Mouse (Mus musculus): ENCODE measurements around the gene Ube2e3.

DNA sequence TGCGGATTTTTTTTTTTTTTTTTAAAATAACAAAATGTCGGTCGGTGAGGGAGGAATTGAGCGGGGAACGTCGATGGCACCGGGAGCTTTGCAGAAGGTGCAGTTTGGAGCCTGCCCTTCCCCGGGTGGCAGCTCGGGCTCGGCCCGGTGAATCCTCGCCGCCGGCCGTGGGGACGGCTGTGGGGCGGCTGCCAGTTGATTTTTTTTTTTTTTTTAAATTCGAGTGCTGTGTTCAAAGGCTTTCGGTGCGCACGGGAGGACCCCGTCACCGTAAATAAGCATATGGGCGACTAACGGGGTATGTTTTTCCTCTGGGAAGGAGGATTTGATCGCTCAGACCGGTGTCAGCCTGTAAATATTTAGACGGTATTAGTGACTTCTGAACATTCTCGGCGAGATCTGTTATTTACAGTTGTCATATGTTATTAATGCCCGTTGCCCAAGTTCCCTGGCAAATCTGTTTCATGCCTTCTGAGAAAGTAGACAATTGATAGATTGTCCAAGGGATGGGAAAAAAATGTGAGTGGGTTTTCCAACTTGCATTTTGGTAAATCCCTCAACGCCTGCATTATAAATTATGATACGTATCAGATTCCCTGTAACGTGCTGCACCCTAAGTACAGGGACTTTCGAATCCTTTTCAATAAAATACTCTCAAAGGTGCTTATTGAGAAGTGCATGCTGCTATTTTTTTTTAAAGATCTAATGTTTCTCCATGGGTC is 2.0 kb downstream of the Ube2e3 start:
- TF ChIP-seq CTCF (IDR thresholded peaks at IDR 0.05; ENCODE audit: borderline replicate concordance, insufficient read depth, low read depth, low read length), result no peak
- TF ChIP-seq POLR2A (IDR thresholded peaks at IDR 0.05; ENCODE audit: borderline replicate concordance, insufficient read depth, low read length), result no peak

Measured in cerebellum, adult 2 months (tissue).